Mouse (Mus musculus) kidney, postnatal 36 days (tissue): Measurements from ENCODE around the gene Rassf8.

Experiments used
- DNase-seq, 2 experiments: peaks; one replicate each; pipeline ENCODE4 v3.0.0; 2021 to 2022; ENCODE audit warnings: mixed read lengths in 2 of 2

Rassf8 gene

DNA sequence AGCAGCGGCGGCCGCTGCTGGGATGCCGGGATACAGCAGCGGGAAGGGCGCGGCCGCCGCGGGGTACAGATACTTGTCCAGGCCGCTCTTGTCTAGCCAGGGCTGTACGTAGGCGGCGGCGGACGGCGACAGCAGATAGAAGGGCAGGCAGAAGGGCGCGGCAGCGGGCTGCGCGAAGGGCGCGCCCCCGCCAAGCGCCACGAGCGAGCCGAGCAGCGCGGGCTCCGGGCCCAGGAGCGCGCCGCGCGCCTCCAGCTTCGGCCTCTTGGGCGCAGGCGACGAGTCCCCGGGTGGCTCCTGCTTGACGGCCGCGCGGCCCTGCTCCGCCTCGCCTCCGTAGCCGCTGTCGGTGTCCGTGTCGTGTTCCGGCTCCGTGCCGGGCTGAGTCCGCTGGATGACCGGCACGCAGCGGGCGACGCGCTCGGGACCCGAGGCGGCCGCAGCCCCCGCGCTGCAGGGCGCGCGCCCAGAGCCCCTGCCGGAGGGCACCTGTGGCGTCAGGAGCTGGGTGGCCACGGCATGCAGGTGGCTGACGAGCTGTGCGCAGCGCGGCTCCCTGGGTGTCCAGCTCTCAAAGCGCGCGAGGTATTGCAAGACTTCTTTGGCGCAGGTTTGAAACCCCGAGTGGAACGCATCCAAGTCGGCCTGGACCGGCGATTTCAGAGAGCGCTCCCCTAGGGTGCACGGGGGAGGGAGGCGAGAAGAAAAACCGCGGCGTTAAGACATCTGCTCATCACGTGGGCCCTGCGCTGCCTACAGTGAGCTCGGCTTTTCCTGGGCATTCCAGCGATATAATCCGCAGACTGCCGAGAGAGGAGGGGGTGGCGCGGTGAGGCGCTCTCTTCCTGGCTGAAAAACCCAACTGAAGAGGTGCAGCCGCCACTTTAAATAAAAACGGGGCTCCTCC lies 116.8 kb downstream of the Rassf8 start:
- DNase-seq, result peak; percentile 49 to 59

- DNase-seq, result no peak
These were observed 117.6 kb downstream of the Rassf8 start for GRCm38 (mm10) chr6:145864171-145864570.

DNA sequence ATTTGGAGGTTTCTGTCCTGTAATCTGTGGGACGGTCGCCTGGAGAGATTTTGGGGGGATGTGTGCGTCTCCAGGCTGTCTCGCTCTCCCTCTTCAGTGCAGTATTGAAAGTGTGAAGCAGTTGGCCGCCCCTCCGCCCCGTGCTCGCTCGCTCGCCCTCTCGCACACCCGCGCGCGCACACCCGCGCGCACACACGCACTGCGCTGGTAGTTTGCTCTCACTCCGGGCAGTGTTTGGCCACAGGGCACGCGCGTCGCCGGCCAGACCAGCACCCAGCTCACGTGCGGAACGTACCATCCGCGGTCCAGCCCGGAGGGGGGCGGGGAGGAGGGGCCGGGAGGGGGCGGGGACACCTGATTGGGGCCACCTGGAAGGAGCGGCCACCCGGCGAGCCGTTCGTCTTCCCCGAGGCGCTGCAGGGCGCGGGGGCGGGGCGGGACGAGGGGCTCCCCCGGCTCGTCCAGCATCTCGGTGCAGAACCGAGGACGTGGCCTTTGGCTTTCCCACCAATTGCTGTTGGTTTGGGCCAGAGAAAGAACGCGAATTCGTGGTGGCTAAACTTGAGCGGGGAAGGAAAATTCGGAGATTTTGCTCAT lies 118.8 kb downstream of the Rassf8 start, which contains the start of gene Bhlhe41:
TSS of gene Bhlhe41 (minus strand) at position 270 of the 597 bp plus-strand sequence.
- DNase-seq, result peak; percentile 75 to 81

- peak; percentile 93 to 94 for DNase-seq
These were observed 119.6 kb downstream of the Rassf8 start for GRCm38 (mm10) chr6:145865886-145866851.

DNA sequence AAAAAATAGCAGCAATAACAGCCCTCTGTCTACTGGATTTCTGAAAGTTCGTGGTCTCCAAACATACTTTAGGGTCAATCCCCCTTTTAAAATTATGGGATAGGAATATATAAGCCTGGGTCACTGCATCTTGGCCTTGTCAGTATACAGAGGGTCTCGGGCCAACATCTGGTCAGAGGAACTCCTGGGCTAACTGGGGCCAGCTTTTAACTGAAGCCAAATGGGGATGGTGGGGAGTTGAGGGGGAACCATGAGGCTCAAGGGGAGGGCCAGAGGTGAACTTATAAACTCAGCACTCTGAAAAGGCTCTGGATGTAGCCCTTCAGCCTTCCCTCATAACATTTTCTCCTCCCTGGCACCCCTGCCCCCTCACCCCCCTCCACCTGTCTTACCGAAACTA lies 120.6 kb downstream of the Rassf8 start:
- DNase-seq, result no peak
